Mouse (Mus musculus): ENCODE data around the gene Celf3.
A peak's percentile ranks its signal among the peaks of the same experiment; 100 is the strongest.

The Celf3 gene

GRCm38 (mm10) chr3:94480291-94480884 lies 2.3 kb downstream of the Celf3 start, which contains the start of gene Riiad1:
Riiad1 (minus strand) TSS chr3:94480341.
- DNase-seq: no peak

DNA sequence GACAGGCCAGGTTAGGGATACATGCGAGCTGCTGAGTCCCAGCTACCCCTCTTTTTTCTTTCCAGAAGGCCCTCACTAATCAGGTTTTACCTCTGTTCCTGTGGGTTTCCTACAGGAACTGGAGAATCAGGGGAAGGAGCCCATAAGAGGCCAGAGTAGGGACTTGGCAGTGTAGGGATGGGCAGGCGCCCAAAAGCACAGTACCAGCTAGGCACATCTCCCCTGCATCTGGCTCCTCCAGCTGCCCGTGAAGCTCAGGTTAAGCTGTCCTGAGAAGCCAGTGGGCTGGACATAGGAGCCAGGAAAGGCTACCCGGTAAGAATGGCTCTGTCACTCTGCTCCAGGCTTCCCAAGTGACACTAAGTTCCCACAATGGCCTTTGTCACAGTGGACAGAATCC lies 3.3 kb downstream of the Celf3 start:
- no peak for DNase-seq

GRCm38 (mm10) chr3:94482764-94483385 lies 4.8 kb downstream of the Celf3 start:
- no peak for DNase-seq

GRCm38 (mm10) chr3:94483790-94484439 lies 5.8 kb downstream of the Celf3 start:
- DNase-seq: no peak

DNA sequence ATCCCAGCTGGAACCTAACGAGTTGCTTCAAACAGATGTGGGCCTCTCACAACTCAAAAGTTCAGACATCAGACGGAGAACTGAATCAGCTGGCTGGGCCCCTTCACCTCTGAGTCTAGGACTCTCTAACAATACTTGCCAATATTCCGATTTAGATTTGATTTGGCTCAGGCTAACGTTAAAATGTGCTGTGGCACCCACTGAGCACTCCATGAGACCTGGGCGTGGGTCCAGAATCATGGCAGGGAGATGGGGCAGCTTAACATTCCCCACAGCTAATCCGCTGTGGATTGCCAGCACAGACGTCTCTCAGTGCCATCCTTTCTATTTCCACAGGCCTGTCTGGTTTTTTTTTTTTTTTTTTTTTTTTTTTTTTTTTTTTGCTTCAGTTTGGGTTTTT lies 7.8 kb downstream of the Celf3 start:
- no peak for DNase-seq

DNA sequence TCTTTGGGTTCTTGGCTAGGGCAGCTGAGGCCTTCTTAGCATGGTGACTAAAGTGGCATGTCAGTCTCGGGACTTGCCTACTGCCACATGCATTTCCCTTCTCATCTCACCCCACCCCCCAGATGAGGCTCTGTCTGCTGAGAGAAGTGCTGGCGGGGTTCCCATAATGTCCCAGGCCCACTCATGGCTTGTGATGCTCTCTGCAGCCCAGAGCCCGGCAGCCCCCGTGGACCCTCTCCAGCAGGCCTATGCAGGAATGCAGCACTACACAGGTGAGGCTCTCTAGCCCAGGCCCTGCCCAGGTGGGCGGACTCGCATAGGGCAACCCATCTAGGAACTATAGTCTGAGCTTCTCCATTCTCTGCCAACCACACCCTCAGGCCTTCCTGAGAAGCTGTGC lies 9.5 kb downstream of the Celf3 start:
- no peak for DNase-seq

DNA sequence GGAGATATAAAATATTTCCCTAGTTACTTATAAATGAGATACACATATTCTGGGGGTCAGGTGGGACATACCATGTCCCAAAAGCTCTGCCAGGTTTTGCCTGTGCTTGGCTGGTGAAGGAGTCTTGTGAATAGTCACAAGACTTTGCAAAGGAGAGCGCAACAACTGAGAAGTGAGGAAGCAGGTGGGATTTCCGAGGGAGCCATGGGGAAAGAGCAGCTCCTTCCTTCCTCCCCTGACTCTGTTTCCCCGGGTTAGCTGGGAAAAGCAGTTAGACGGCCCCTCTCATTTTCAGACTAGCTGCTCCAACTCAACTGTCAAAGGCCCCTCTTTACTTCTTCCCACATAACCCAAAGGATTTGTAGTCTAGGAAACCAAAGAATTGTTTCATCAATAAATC lies 19.1 kb downstream of the Celf3 start:
- no peak for DNase-seq

GRCm38 (mm10) chr3:94502243-94502642 lies 24.1 kb downstream of the Celf3 start:
- DNase-seq: no peak

DNA sequence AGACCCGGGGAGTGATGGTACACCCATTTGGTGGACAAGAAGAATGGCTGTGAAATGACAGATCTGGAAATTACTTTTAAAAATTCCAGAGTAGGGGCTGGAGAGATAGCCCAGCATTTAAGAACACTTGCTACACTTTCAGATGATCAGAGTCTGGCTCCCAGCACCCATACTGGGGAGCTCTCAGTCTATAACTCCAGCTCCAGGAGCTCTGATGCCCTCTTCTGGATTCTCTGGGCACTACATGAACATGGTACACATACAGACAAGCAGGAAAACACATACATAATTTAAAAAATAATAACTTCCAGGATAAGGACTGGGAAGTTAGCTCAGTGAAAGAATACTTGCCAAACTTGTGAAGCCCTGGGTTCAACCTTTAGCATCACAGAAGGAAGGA lies 28.6 kb downstream of the Celf3 start:
- DNase-seq: no peak

DNA sequence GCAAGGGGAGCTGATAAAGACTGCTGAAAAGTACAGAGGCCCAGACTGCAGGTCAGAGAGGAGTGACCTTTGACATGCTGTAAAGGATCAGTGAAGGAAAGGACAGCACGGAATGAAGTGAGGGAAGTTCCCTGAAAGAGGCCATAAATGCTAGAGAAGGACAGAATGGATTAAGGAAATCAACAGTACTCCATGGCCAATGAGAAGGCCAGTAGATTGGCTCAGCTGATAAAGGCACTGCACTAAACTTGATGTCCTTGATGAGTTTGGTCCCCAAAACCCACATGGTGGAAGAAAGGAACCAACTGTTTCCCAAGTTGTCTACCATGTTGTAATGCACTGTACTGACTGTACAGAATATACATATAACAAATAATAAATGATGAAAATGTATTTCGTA lies 48.6 kb downstream of the Celf3 start:
- DNase-seq: no peak

DNA sequence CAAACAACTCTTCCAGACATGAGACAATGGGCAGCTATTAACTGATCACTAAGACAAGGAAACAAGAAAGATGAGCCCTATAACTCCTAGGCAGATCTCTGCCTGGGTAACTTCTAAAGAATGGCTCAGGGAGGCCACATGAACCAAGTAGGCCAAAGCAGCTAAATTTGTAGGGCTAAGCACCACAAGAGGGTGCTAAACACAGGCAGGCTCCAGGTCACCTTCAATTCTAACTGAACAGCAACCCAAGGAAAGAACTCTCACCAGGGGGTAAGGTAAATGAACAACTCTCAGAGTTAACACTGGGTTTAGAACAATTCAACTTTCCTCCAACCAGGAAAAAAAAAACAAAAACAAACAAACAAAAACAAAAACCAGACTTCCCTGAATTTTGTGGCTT lies 55.9 kb downstream of the Celf3 start:
- DNase-seq: peak; percentile 67

GRCm38 (mm10) chr3:94537187-94537586 lies 59.1 kb downstream of the Celf3 start:
- no peak for DNase-seq

Measured in kidney, adult 11 months (tissue).